In the genomic region with DNA sequence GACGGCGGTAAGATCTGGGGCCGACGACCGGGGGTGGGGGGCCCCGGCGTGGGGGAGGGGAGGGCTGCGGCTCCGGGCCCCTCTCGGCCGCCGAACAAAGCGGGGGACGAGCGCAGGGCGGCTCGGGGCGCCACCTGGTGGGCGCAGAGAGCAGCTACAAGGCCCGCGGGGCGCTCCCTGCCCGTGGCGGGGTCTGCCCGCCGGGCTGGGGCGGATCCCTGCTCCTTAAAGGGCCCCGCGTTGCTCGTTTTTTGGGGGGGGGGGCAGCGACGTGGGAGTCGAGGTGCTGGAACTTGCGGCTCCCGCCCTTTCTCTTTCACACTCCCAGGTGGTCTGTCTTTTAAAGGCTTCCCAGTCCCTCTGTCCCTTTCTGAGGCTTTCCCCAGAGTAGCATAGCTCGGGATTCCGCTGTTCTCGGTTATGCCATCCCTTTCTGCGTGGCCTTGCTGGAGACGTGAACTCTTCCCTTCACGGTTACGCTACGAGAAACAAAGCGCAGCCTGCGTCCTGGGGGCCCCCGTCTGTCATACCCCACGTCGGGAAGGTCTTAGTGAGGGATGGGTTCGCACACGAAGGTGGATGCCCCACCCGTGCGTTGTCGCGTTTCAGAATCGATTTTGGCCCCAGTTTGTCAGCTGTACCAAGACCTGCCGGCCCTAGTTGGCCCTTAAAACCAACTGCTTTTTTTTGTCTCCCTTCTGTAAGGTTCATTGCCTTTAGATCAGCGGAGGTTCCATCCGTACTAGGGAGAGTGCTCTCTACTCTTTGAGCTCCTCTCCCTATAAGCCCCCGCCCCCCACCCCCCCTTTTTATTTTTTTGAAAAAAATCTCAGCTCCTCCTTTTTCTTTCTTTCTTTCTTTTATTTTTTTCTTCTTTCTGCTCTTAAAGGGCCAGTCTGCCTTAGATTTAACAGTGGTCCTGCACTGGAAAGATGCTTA, we compare ENCODE assay signal across 8 mouse cellular contexts. TPM values are rescaled to one million over a fixed set of nuclear protein-coding genes. Genes with fewer than 3 reads are reported as not detected.
A peak's percentile ranks its signal among the peaks of the same experiment; 100 is the strongest.
DNase-seq lines count a peak whose midpoint lies in the region; ATAC-seq lines count a peak whose summit lies in the region.

No protein-coding gene starts in this region.

- peak overlapping the region; percentile 97 for H3K9ac ChIP-seq in forebrain, embryonic 16.5 days (replicated peaks; ENCODE audit: low read depth, low read length)

- peak overlapping the region; percentile 98 for H3K27ac ChIP-seq in forebrain, embryonic 16.5 days (ENCODE audit: low read length)

- peak; percentile 75 for DNase-seq in MN1 (ENCODE audit: low spot score)
- peak; percentile 62 to 88 for DNase-seq in cerebellum, adult 18-20 months
- peak; percentile 90 to 91 for DNase-seq in heart, postnatal 36 days
- DNase-seq in layer of hippocampus, postnatal 14 days (ENCODE audit: low spot score in 2 of 2) = peak; percentile 80 to 86
- peak; percentile 77 for DNase-seq in lung, postnatal 25 days (ENCODE audit: low spot score)
- DNase-seq in ovary, postnatal 36 days (ENCODE audit: low spot score) = peak; percentile 88
- peak; percentile 90 for DNase-seq in thymus, postnatal 14 days

- intact Hi-C loops in heart, postnatal 36 days (cut with DNase I) = loop anchor here (1.0 to 5.0 kb wide), 5 partner anchors 77 to 351 kb away; partner anchors contain the start of genes Mark2 and Naa40

- no peaks in the 10 kb centered on the region for H3K36me3 ChIP-seq in forebrain, embryonic 16.5 days (ENCODE audit: control insufficient read depth, insufficient read depth)

- under 1% methylated on average over 57 of the region's 59 CpGs for WGBS in forebrain, embryonic 16.5 days

- ATAC-seq in forebrain, embryonic 16.5 days = peak; percentile 64

- peak overlapping the region; percentile 70 for H3K4me2 ChIP-seq in forebrain, embryonic 16.5 days (ENCODE audit: low read length)

- peak overlapping the region; percentile 83 for H3K4me3 ChIP-seq in forebrain, embryonic 16.5 days (replicated peaks; ENCODE audit: low read length)

- H3K4me1 ChIP-seq in forebrain, embryonic 16.5 days (replicated peaks; ENCODE audit: control insufficient read depth, insufficient read depth, low read length) = peaks cover 49% of the 10 kb centered on the region

- no peaks in the 10 kb centered on the region for H3K27me3 ChIP-seq in forebrain, embryonic 16.5 days (replicated peaks; ENCODE audit: control insufficient read depth, insufficient read depth, low read length)

- no peaks in the 10 kb centered on the region for H3K9me3 ChIP-seq in forebrain, embryonic 16.5 days (ENCODE audit: control insufficient read depth, low read length)

RNA-seq across cellular contexts. Expression of gene 2700081O15Rik, which starts 0.8 kb away (rescaled TPM):
- polyA plus RNA-seq in forebrain, embryonic 16.5 days (2015; fragmentation: Nextera tagmentation; extraction: Ambion mirVana) = 22.8 and 25.8 TPM in 2 replicates
- 10 to 100 TPM; 15.3 to 17.7 TPM for total RNA-seq in heart, postnatal 36 days (2021)
- total RNA-seq in layer of hippocampus, postnatal 14 days (2021) = 10 to 100 TPM; 57.8 to 64.3 TPM

RNA-seq across cellular contexts. Expression of gene Spindoc, which starts 35.4 kb away (rescaled TPM):
- polyA plus RNA-seq in forebrain, embryonic 16.5 days (2015; fragmentation: Nextera tagmentation; extraction: Ambion mirVana) = 35.8 and 39.4 TPM in 2 replicates
- 10 to 100 TPM; 13.1 to 13.4 TPM for total RNA-seq in heart, postnatal 36 days (2021)
- total RNA-seq in layer of hippocampus, postnatal 14 days (2021) = 10 to 100 TPM; 32.8 to 33.9 TPM

Comparison
In these comparisons a context has a peak if more than half of its experiments do, and no peak if none do; other contexts are left out.
1. Peak in every context shown above with its lines: DNase-seq, ATAC-seq, H3K4me3 ChIP-seq and H3K27ac ChIP-seq.